Mouse (Mus musculus): ENCODE measurements at regions not wholly inside any gene's neighbourhood (a gene's known extent, or its start where the extent isn't known, plus 50 kb on each side); places are given as distances from the start of the nearest gene placed in this dataset.

DNA sequence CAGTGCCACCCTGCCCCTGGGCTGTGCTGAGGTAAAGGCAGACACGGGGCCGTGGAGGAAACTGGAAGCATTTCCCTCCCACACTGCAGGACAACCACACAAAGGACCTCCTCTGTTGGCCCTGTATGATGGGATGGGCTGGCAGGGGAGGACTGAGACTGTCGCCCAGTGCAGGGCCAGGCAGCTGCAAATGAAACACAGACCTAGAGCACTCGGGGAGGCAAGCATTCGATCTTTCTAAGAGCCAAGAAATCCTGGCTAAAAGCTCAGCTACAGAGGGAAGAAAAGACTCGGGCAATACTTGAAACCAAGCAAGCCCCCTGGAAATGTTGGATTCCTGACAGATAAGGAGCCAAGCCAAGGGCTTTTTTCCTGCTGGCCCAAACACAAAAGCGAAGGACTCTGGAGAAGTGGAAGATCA, 82.5 kb upstream of the Sertad2 start:
- DNase-seq (ENCODE audit: low spot score in 2 of 2), result no peak

DNA sequence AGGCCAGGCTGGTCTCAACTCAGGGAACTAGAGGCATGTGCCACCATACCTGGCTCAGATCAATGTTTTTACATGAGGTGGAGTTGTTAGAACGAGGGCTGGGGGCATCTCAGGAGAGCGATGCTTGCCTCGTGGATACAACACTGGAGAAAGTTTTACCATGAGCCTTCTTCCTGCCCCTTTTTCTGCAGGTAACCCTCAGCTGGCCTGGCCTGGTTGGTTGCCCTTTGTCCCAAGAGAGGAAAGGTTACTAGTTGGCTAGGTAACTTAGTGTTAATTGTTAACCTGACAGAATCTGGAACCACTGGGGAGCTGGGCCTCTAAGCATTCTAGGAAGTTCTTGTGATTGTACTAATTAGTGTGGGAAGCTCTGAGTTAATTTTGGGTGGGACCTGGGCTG, 81.0 kb upstream of the Sertad2 start:
- no peak for DNase-seq (ENCODE audit: low spot score in 2 of 2)

DNA sequence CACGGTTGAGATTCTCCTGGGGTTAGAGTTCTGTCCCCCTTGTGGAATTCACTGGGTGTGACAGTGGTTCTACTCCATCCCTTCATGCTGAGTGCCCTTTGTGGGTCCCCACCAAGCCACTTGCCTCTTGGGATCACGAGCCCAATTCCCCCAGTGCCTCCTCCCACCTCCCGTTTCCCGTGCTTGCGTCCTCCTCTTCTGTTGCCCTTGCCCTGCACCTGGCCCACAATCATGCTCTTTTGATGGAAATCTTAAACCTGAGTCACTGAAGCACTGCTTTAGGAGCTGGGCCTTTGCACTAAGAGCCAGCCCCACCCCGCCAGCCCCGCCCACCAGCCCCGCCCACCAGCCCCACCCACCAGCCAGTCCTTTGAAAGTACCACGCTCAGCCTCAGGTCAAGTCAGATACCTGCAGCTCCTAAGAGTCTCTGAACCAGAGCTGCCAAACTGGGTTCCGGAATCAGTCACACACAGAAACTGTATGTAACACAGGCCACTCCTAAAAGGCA, 79.8 kb upstream of the Sertad2 start:
- DNase-seq (ENCODE audit: low spot score in 2 of 2), result no peak

DNA sequence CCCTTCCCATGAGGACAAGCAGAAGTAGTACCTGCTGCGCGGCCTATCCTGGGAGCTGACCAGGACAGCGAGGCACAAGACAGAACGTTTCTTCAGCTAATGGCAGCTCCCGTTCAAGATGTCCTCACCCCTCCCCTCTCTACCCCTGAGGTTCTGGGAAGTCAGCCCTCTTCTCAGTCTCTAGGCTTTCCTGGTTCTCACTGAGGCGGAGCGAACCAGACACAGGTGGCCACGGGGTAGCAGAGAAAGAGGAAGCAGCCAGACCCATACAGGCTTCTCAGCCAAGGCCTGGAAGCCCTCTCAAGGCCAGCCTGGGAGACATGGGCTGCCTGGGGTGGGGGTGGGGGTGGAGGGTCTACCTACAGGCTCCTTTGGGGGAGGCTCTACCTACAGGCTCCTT, 78.5 kb upstream of the Sertad2 start:
- DNase-seq (ENCODE audit: low spot score in 2 of 2), result no peak

DNA sequence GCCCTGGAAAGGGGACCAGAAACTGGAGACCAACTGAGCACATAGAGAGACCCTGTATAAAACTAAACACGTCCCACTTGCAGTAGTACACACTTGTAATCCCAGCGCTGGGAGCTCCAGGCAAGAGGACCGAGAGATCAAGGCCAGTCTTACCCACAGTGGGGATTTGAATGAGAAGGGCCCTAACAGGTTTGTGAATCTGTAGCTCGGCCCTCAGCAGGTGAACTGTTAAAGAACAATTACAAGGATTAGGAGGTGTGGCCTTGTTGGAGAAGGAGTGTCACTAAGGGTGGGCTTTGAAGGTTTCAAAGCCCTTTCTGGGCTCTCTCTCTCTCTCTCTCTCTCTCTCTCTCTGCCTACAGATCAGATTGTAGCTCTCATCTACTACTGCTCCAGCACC, 76.5 kb upstream of the Sertad2 start:
- no peak for DNase-seq (ENCODE audit: low spot score in 2 of 2)

DNA sequence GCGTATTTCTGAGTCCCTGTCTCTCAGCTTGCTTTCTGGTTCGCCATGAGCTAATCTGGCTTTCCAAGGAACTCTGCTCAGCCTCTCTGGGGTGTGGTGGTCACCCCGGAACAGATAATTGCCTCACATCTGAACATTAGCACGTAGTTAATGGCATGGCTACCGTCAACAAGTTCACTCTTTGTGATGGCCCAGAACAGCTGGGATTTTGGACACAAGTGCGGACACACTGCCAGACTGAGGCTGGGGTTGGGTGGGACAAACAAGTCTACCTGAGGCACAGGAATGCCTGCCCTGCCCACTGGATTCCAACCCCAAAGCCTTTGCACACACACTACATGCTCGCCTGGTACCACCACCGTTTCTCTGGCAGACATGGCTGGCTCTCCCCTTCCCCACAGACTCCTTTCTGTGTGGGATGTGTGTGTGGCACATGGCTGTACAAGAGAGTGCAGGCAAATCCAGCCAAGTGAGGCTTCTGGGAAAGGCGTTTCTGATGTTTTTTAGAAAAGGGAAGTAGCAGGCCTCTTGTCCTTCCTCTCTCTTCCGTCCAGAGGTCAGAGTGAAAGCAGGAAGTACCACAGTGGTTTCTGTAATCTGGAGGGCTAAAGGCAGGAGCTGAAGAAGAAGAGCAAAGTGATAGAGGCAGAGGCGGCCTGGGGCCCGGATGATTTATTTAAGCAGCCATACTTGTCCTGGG, 74.6 kb upstream of the Sertad2 start:
- no peak for DNase-seq (ENCODE audit: low spot score in 2 of 2)

DNA sequence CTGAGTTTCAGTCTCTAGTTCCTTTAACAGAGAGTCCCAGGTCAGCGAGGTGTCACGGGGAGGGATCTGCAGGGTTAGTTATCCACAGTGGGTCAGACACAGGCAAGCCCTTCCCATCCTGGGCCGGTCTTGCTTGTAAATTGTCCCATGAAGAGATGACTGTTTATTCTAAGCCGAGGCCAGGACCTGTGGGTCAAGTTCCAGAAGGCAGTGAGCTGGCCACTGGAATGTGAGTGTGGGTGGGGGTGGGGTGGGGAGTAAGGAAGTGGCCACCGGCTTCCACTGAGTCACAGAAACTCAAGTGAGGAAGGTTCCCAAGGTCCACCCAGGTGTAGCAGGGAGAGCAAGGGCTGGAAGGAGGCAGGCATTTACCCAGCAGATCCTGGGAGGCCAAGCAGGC, 73.7 kb upstream of the Sertad2 start:
- DNase-seq (ENCODE audit: low spot score in 2 of 2), result no peak

DNA sequence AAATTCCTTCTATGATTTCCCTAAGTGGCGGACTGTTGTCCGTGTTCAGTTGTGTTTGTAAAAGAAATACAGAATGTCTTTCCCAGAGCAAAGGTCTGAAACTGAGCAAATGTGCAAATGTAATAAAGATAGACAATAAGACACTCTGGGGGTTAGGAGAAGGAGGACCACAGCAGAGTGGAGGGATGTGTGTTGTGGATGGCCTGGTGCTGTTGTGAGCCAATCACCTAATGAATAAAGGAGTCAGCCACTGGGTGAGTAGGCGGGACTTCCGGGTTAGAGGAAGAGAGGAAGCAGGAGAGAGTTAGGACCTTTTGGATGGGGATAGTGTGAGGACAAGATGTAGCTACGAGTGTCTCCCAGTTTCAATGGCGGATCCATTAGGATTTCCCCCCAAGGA, 72.7 kb upstream of the Sertad2 start:
- DNase-seq (ENCODE audit: low spot score in 2 of 2), result no peak

DNA sequence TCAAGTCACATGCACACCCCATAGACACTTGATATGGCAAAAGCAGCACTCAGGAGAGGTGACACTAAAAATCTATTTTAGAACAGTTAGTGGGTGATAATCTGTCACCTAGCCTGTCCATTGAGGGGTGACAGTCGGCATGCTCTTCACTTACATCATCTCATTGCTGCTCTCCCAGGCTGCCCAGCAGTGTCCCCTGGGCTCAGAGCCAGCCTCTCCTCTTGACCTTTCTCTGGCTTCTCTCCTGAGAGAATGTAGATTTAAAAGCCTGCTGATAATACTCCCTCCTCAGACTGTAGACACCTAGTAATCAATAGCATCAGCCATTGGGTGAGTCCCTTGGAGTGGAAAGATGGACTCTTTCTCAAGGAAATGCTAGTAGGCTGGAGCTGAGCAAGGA, 70.7 kb upstream of the Sertad2 start:
- DNase-seq (ENCODE audit: low spot score in 2 of 2), result no peak

DNA sequence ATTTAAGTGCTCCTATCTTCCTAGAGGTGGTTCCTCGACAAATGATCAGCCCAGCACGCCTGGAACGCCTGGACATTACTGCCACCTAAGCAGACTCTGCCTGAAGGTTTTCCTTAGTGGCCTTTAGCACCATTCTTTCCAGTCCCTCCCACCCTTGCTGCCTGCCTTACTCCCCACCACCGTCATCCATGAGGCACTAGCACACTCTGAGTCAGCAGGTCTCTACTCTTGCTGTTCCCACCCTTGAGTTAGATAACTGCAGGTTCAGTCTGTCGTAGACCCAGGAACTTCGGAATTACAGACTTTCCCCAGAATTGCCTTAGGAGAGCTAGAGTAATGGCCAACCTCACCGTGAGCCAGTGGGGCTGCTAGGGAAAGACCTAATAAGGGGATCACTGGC, 67.4 kb upstream of the Sertad2 start:
- DNase-seq (ENCODE audit: low spot score in 2 of 2), result no peak

DNA sequence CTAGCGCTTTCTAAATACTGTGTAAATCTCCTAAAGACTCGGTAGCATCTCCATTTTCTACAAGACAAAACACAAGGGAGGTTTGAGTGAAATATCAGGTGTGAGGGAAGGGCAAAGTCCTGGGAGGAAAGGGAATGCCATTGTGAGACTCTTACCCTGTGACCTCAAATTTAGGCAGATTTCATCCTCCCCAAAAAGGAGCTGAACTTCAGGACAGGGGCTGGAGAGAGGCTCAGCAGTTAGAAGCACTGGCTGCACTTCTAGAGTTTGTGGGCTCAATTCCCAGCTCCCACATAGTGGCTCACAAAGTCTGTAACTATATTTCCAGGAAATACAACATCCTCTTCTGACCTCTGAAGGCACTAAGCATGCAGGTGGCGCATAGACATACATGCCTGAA, 66.6 kb upstream of the Sertad2 start:
- no peak for DNase-seq (ENCODE audit: low spot score in 2 of 2)

DNA sequence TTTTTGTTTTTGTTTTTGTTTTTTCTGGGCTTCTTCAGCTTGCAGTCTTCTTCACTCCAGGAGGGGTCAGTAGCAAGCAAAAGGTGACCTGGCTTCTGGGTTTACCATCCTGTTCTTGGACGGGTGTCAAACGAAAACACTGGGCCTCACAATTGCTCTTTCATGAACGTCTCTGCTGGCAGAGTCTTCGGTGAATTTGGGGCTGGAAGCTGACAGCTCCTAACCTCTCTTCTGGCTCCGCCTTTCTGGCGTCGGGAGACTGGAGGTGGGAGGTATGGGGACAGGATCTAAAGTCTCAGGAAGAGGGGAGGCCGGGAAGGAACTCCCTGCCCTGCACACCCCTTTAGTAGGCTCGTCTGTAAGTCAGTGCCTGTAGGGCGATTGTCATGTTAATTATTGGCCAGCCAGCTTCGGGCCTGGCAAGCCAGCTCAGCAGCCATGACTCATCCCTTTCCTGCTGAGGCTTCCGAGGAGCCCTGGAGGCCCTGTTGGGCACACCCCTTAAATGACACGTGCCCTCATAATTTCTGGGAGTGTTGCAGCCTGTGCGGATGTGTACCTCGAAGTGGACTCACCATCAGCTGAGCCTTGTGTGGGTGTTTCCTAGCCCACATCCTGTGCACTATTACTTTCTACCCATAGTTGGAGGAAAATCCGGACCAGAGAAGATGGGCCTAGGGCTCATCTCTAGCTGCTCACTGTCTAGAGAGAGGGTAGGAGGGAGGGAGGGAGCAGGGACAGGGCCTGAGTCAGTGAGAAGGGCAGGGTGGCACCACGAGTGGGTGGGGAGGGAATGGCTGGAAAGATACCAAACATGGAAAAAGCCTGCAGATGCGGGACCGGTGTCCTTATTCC, 65.6 kb upstream of the Sertad2 start:
- peak in 1 of 2 experiments; percentile 44 for DNase-seq (ENCODE audit: low spot score in 2 of 2)

DNA sequence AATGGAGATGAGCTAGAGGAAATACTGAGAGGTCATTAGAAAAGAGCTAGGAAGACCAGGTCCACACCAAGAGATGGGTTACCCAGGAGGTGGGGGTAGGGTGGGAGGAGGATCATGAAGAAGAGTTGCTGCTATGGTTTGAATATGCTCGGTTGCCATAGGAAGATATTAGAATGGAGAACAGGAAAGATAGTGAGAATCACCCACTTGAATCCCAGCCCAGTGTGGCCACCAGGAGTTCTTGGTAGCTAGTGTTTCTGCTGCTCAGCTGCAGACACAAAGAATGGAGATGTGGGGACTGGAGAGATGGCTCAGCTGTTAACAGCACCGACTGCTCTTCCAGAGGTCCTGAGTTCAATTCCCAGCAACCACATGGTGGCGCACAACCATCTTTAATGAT, 62.4 kb upstream of the Sertad2 start:
- DNase-seq (ENCODE audit: low spot score in 2 of 2), result no peak

DNA sequence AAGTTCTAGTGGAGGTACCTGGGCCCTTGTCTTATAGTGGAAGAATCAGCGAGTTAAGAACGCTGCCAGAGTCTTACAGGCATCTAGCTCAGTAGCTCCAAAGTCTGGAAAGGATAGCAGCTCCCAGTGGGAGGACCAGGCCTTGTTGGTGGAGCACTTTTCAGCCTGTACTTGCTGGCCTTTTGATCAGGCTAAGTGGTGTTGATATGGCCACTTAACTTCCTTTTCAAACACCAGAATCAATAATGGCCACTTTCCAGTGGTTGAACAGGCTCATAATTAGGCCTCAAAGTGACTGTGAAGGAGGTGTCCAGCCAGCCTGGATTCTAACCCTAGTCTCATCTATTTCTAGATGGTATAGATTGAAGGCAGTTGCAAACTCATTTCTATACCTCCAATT, 57.7 kb upstream of the Sertad2 start:
- no peak for DNase-seq (ENCODE audit: low spot score in 2 of 2)

Measured in adrenal gland, postnatal 4 days (tissue).